Mouse (Mus musculus): ENCODE results near the gene Ryr1. TPM values are rescaled to one million over a fixed set of nuclear protein-coding genes. Genes with fewer than 3 reads are reported as not detected.
A peak's percentile ranks its signal among the peaks of the same experiment; 100 is the strongest.
"Not testable (repeated sequence)": the region's sequence is repeated elsewhere in the genome, so short reads cannot be mapped to it uniquely, and the experiment has no call there.

Ryr1 gene
- polyA plus RNA-seq, 1 experiment from 2014 or later = 0.33 TPM

GRCm38 (mm10) chr7:28972542-28972985 lies 152.4 kb downstream of the Ryr1 start:
- H3K9me3 ChIP-seq (replicated peaks) = no peaks in the 10 kb centered on the region
- H3K27me3 ChIP-seq (replicated peaks) = no peaks in the 10 kb centered on the region
- H3K9ac ChIP-seq = no peak overlapping the region
- peaks cover 27% of the 10 kb centered on the region for H3K4me1 ChIP-seq
- 0 out of 2 replicates have a peak, but pooled peaks have one; percentile 8 for ATAC-seq
- H3K36me3 ChIP-seq = peaks cover 73% of the 10 kb centered on the region
- no peak overlapping the region for H3K4me3 ChIP-seq
- 62% methylated on average over 8 of the region's 8 CpGs for WGBS (ENCODE audit: insufficient replicate concordance)
- no peak overlapping the region for H3K27ac ChIP-seq
- H3K4me2 ChIP-seq = no peak overlapping the region

GRCm38 (mm10) chr7:28971770-28972269 lies 153.2 kb downstream of the Ryr1 start:
- Histone ChIP-seq H3K27ac (no peak overlapping the region), H3K4me2 (no peak overlapping the region), H3K27me3 (replicated peaks) (no peaks in the 10 kb centered on the region), H3K36me3 (peaks cover 65% of the 10 kb centered on the region), H3K4me1 (peaks cover 27% of the 10 kb centered on the region), H3K4me3 (no peak overlapping the region), H3K9ac (no peak overlapping the region), H3K9me3 (replicated peaks) (no peaks in the 10 kb centered on the region)
- WGBS (ENCODE audit: insufficient replicate concordance) = 80% methylated on average over 6 of the region's 6 CpGs
- ATAC-seq = 0 out of 2 replicates have a peak, but pooled peaks have one; percentile 6

- 72% methylated on average over 7 of the region's 7 CpGs for WGBS (ENCODE audit: insufficient replicate concordance)
- Histone ChIP-seq H3K27ac (no peak overlapping the region), H3K27me3 (replicated peaks) (no peaks in the 10 kb centered on the region), H3K4me2 (no peak overlapping the region), H3K4me3 (no peak overlapping the region), H3K9ac (no peak overlapping the region), H3K9me3 (replicated peaks) (no peaks in the 10 kb centered on the region), H3K36me3 (peaks cover 58% of the 10 kb centered on the region), H3K4me1 (peaks cover 27% of the 10 kb centered on the region)
- no peak for ATAC-seq
Observed at GRCm38 (mm10) chr7:28971029-28971428, 153.9 kb downstream of the Ryr1 start.

GRCm38 (mm10) chr7:28969672-28970394 lies 155.1 kb downstream of the Ryr1 start:
- H3K36me3 ChIP-seq = peaks cover 48% of the 10 kb centered on the region
- peaks cover 27% of the 10 kb centered on the region for H3K4me1 ChIP-seq
- no peak overlapping the region for H3K9ac ChIP-seq
- 75% methylated on average over 12 of the region's 12 CpGs for WGBS (ENCODE audit: insufficient replicate concordance)
- no peak for ATAC-seq
- H3K9me3 ChIP-seq (replicated peaks) = no peaks in the 10 kb centered on the region
- no peak overlapping the region for H3K4me2 ChIP-seq
- no peak overlapping the region for H3K27ac ChIP-seq
- H3K4me3 ChIP-seq = no peak overlapping the region
- no peaks in the 10 kb centered on the region for H3K27me3 ChIP-seq (replicated peaks)

- H3K36me3 ChIP-seq = peaks cover 43% of the 10 kb centered on the region
- H3K4me3 ChIP-seq = no peak overlapping the region
- H3K9ac ChIP-seq = no peak overlapping the region
- H3K4me2 ChIP-seq = no peak overlapping the region
- 81% methylated on average over 1 of the region's 1 CpGs for WGBS (ENCODE audit: insufficient replicate concordance)
- no peaks in the 10 kb centered on the region for H3K27me3 ChIP-seq (replicated peaks)
- no peaks in the 10 kb centered on the region for H3K9me3 ChIP-seq (replicated peaks)
- H3K4me1 ChIP-seq = peaks cover 30% of the 10 kb centered on the region
- no peak for ATAC-seq
- H3K27ac ChIP-seq = no peak overlapping the region
Observed at GRCm38 (mm10) chr7:28969271-28969670, 155.7 kb downstream of the Ryr1 start.

GRCm38 (mm10) chr7:28968120-28968519 lies 156.9 kb downstream of the Ryr1 start:
- not testable (repeated sequence) for H3K27me3 ChIP-seq (replicated peaks); ATAC-seq; H3K4me2 ChIP-seq; H3K27ac ChIP-seq; H3K4me3 ChIP-seq; H3K9me3 ChIP-seq (replicated peaks); H3K9ac ChIP-seq
- H3K4me1 ChIP-seq = peaks cover 37% of the 10 kb centered on the region
- H3K36me3 ChIP-seq = peaks cover 31% of the 10 kb centered on the region
- WGBS (ENCODE audit: insufficient replicate concordance) = 86% methylated on average over 8 of the region's 8 CpGs

GRCm38 (mm10) chr7:28966751-28967505 lies 158.1 kb downstream of the Ryr1 start:
- H3K4me3 ChIP-seq = no peak overlapping the region
- H3K27ac ChIP-seq = peak overlapping the region; percentile 38; the same call in 1 of the 2 replicates
- H3K27me3 ChIP-seq (replicated peaks) = no peaks in the 10 kb centered on the region
- H3K36me3 ChIP-seq = peaks cover 22% of the 10 kb centered on the region
- H3K9me3 ChIP-seq (replicated peaks) = no peaks in the 10 kb centered on the region
- H3K4me1 ChIP-seq = peaks cover 38% of the 10 kb centered on the region
- no peak for ATAC-seq
- WGBS (ENCODE audit: insufficient replicate concordance) = 63% methylated on average over 4 of the region's 4 CpGs
- H3K9ac ChIP-seq = no peak overlapping the region
- H3K4me2 ChIP-seq = no peak overlapping the region

GRCm38 (mm10) chr7:28966181-28966580 lies 158.8 kb downstream of the Ryr1 start:
- Histone ChIP-seq H3K4me1 (peaks cover 34% of the 10 kb centered on the region), H3K4me2 (no peak overlapping the region), H3K27ac (no peak overlapping the region), H3K27me3 (replicated peaks) (no peaks in the 10 kb centered on the region), H3K9ac (no peak overlapping the region), H3K4me3 (no peak overlapping the region), H3K9me3 (replicated peaks) (no peaks in the 10 kb centered on the region), H3K36me3 (peaks cover 14% of the 10 kb centered on the region)
- whole genome bisulfite sequencing (ENCODE audit: insufficient replicate concordance) = 80% methylated on average over 4 of the region's 5 CpGs
- ATAC-seq = no peak

- Histone ChIP-seq H3K9me3 (replicated peaks) (no peaks in the 10 kb centered on the region), H3K27ac (no peak overlapping the region), H3K4me3 (no peak overlapping the region), H3K9ac (no peak overlapping the region), H3K36me3 (peaks cover 7% of the 10 kb centered on the region), H3K4me2 (no peak overlapping the region), H3K4me1 (peaks cover 36% of the 10 kb centered on the region), H3K27me3 (replicated peaks) (no peaks in the 10 kb centered on the region)
- WGBS (ENCODE audit: insufficient replicate concordance) = 72% methylated on average over 5 of the region's 5 CpGs
- ATAC-seq = no peak
Observed at GRCm38 (mm10) chr7:28965346-28965840, 159.6 kb downstream of the Ryr1 start.

GRCm38 (mm10) chr7:28963399-28963923 lies 161.5 kb downstream of the Ryr1 start:
- H3K4me2 ChIP-seq = no peak overlapping the region
- no peaks in the 10 kb centered on the region for H3K9me3 ChIP-seq (replicated peaks)
- no peak for ATAC-seq
- H3K36me3 ChIP-seq = 0 out of 2 replicates have a peak, but pooled peaks cover 3% of the 10 kb centered on the region
- no peaks in the 10 kb centered on the region for H3K27me3 ChIP-seq (replicated peaks)
- peak overlapping the region; percentile 98; the same call in 1 of the 2 replicates for H3K9ac ChIP-seq
- no peak overlapping the region for H3K4me3 ChIP-seq
- 59% methylated on average over 3 of the region's 3 CpGs for WGBS (ENCODE audit: insufficient replicate concordance)
- peaks cover 47% of the 10 kb centered on the region for H3K4me1 ChIP-seq
- H3K27ac ChIP-seq = peak overlapping the region; percentile 89

GRCm38 (mm10) chr7:28961927-28962670 lies 162.9 kb downstream of the Ryr1 start, which contains the start of gene Actn4:
Gene Actn4, minus strand, starts transcription at chr7:28962340.
- peak; percentile 90 for ATAC-seq
- Histone ChIP-seq H3K27ac (peak within 1 kb of the TSS; percentile 92), H3K36me3 (0 out of 2 replicates have a peak, but pooled peaks cover 6% of the 10 kb centered on the region), H3K4me3 (peak within 1 kb of the TSS; percentile 98), H3K4me2 (peak within 1 kb of the TSS; percentile 97), H3K4me1 (peaks cover 61% of the 10 kb centered on the region), H3K9me3 (replicated peaks) (no peaks in the 10 kb centered on the region), H3K9ac (peak within 1 kb of the TSS; percentile 98), H3K27me3 (replicated peaks) (no peaks in the 10 kb centered on the region)
- WGBS (ENCODE audit: insufficient replicate concordance) = under 1% methylated on average over 76 of the region's 76 CpGs
